ENCODE assay signal across 8 mouse cellular contexts in genomic region chr1:74036560-74037390, GRCm38 (mm10).
DNase-seq lines count a peak whose midpoint lies in the region; ATAC-seq and TF ChIP-seq lines count a peak whose summit lies in the region.

No protein-coding gene starts in this region.

- no peak for TF ChIP-seq CTCF in brain, embryonic 14.5 days (IDR thresholded peaks at IDR 0.05; ENCODE audit: borderline replicate concordance, extremely low read depth, insufficient read depth, insufficient read length)
- no peak for TF ChIP-seq CTCF in kidney, adult 2 months (conservative IDR thresholded peaks at IDR 0.05; ENCODE audit: insufficient read depth, insufficient read length, low read depth, low read length)

- no peaks in the 10 kb centered on the region for H3K27me3 ChIP-seq in kidney, adult 2 months (replicated peaks; ENCODE audit: control insufficient read depth, insufficient read depth, low read length)
- H3K27me3 ChIP-seq in lung, embryonic 15.5 days, result no peaks in the 10 kb centered on the region

- H3K27ac ChIP-seq in kidney, adult 2 months (ENCODE audit: insufficient read depth, low read depth, low read length), result peak overlapping the region; percentile 96
- peak overlapping the region; percentile 78 for H3K27ac ChIP-seq in lung, embryonic 15.5 days

- ATAC-seq in lung, embryonic 15.5 days (ENCODE audit: borderline replicate concordance, extremely low read depth, low FRiP score, low TSS enrichment), result peak; percentile 72

- peak; percentile 25 to 43 for DNase-seq in B cell, adult 2 months
- peak; percentile 31 for DNase-seq in brain, embryonic 14.5 days (ENCODE audit: low read depth)
- DNase-seq in heart, adult 8-10 months (ENCODE audit: low spot score), result peak; percentile 60
- DNase-seq in kidney, adult 2 months, result peak; percentile 92
- DNase-seq in ovary, postnatal 10 days (ENCODE audit: low spot score), result peak; percentile 50
- DNase-seq in left cerebral cortex, adult 9 months (ENCODE audit: low spot score in 2 of 2), result no peak
- no peak for DNase-seq in left cerebral cortex, postnatal 4 days

- peaks cover 33% of the 10 kb centered on the region for H3K4me1 ChIP-seq in kidney, adult 2 months (ENCODE audit: control insufficient read depth, insufficient read depth, low read length)
- H3K4me1 ChIP-seq in lung, embryonic 15.5 days, result peaks cover 79% of the 10 kb centered on the region

- H3K36me3 ChIP-seq in kidney, adult 2 months (ENCODE audit: control insufficient read depth, insufficient read depth, low read length), result no peaks in the 10 kb centered on the region; the same call in 1 of the 2 replicates
- no peaks in the 10 kb centered on the region for H3K36me3 ChIP-seq in lung, embryonic 15.5 days

- WGBS in kidney, adult 2 months, result under 1% methylated on average over 38 of the region's 40 CpGs
- 3% methylated on average over 39 of the region's 40 CpGs for WGBS in lung, embryonic 15.5 days

- H3K9me3 ChIP-seq in lung, embryonic 15.5 days, result no peaks in the 10 kb centered on the region

- intact Hi-C loops in left cerebral cortex, postnatal 4 days (cut with DNase I), result no loop called here

- peak overlapping the region; percentile 78 for H3K4me2 ChIP-seq in lung, embryonic 15.5 days

- peak overlapping the region; percentile 52 for H3K9ac ChIP-seq in lung, embryonic 15.5 days

- peak overlapping the region; percentile 87 for H3K4me3 ChIP-seq in kidney, adult 2 months (ENCODE audit: insufficient read depth, low read depth, low read length)
- H3K4me3 ChIP-seq in lung, embryonic 15.5 days, result peak overlapping the region; percentile 62

- no peak for TF ChIP-seq POLR2A in brain, embryonic 14.5 days (IDR thresholded peaks at IDR 0.05; ENCODE audit: borderline replicate concordance, extremely low read depth, insufficient read depth, insufficient read length, poor library complexity, severe bottlenecking)
- TF ChIP-seq POLR2A in kidney, adult 2 months (IDR thresholded peaks at IDR 0.05; ENCODE audit: low read depth, low read length), result no peak

Comparison
In these comparisons a context has a peak if more than half of its experiments do, and no peak if none do; other contexts are left out.
1. DNase-seq: peak in B cell, adult 2 months (2 of 2), brain, embryonic 14.5 days (single experiment), heart, adult 8-10 months (single experiment), kidney, adult 2 months (single experiment) and ovary, postnatal 10 days (single experiment); none in left cerebral cortex, adult 9 months (0 of 2) and left cerebral cortex, postnatal 4 days (single experiment).